Mouse (Mus musculus): ENCODE data around the gene Tns2. TPM values are rescaled to one million over a fixed set of nuclear protein-coding genes. Genes with fewer than 3 reads are reported as not detected.

Gene Tns2
- total RNA-seq, 2 experiments from 2014 or later: 13.8 to 18.2 TPM

DNA sequence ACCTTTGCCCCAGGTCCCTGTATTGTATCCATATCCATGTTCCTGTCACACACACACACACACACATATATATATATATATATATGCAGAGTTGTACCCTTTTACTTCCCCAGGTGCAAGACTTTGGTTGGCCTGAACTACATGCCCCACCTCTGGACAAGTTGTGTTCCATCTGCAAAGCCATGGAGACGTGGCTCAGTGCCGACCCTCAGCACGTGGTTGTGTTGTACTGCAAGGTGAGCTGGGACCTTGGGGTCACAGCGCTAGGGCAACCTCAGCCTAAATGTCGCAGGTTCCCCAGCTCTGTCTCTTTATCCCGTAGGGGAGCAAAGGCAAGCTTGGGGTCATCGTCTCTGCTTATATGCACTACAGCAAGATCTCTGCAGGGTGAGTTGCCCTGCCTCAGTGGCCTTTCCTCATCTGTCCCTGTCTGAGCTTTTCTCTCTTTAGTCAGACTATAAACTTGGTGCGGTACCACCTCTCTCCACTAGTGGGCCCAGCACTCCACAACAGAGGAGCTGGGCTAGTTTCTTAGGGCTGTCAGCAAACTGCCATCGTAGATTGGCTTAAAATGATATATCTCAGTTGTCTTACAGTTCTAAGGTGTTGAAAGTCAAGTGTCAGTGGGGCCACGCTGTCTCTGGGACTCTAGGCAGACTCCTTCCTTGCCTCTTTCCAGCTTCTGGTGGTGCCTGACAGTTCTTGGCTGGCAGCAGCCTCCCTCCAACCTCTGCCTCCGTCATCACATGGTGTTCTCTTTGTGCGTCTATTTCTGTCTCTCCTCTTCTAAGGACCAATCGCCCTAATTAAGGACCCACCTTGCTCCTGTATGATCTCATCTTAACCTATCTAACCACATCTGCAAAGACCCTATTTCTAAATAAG lies 7.7 kb downstream of the Tns2 start:
- DNase-seq (ENCODE audit: low spot score in 2 of 2): peak in 1 of 2 experiments; percentile 82

DNA sequence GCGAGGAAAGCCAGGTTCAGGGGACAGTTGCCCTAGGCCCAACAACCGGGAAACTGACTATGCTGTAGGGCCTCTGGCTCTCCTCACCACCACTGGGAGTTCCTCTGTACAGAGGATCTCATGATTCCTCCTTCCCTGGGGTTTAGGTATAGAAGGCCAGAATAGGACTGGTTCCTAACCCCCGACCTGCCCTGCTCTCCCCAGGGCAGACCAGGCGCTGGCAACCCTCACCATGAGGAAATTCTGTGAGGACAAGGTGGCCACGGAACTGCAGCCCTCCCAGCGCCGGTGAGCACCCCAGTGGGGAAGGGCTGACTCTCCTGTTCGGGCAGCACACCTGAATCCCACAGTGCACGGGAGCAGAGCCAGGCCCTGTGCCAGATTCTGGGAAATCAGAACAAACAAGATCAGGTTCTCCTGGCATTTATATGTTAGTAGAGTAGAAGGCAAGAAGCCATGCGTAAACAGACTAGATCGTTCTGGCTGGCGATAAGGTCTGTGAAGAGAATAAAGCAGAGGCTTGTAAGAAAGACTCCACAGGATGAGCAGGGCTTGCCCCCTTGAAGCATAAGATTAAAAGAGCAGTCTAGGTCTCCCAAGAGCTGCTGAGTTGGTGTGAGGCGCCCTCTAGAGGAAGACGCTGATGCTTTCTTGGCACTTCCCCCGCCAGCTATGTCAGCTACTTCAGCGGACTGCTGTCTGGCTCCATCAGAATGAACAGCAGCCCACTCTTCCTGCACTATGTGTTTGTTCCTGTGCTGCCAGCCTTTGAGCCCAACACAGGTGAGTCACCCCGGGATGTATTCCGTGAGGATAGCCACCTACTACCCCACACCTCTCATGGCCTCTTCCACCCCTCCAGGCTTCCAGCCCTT lies 8.7 kb downstream of the Tns2 start:
- peak; percentile 75 to 89 for DNase-seq (ENCODE audit: low spot score in 2 of 2)

- DNase-seq (ENCODE audit: low spot score in 2 of 2): no peak
Observed at GRCm38 (mm10) chr15:102110271-102110670, 10.1 kb downstream of the Tns2 start.

DNA sequence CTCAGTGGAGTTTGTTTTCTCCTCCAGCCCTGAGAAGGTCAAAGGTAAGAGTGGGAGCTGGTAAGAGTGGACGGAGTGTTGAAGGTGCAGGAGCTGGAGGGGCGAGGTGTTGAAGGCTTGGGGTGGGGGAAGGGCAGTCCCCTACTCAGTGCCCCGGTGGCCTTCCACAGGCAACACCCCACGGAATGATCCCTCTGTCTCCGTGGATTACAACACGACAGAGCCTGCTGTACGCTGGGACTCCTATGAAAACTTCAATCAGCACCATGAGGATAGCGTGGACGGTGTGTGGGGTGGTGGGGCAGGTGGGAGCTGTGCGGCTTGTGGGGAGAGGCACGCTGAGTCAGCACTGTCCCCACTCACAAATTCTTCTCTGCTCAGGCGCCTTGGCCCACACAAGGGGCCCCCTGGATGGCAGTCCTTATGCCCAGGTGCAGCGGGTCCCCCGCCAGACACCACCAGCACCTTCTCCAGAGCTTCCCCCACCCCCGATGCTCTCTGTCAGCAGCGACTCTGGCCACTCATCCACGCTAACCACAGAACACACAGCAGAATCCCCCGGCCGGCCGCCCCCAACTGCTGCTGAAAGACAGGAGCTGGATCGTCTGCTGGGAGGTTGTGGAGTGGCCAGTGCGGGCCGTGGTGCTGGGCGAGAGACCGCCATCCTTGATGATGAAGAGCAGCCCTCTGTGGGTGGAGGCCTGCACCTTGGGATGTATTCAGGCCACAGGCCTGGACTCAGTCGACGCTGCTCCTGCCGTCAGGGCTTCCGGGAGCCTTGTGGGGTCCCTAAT lies 10.7 kb downstream of the Tns2 start:
- no peak for DNase-seq (ENCODE audit: low spot score in 2 of 2)

DNA sequence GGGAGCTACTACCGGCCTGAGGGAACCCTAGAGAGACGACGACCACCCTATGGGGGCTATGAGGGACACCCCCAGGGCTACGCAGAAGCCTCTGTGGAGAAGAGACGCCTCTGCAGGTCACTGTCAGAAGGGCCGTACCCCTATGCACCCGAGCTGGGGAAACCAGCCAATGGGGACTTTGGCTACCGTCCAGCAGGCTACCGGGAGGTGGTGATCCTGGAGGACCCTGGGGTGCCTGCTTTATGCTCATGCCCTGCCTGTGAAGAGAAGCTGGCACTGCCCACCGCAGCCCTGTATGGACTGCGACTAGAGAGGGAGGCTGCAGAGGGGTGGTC lies 11.2 kb downstream of the Tns2 start:
- no peak for DNase-seq (ENCODE audit: low spot score in 2 of 2)

DNA sequence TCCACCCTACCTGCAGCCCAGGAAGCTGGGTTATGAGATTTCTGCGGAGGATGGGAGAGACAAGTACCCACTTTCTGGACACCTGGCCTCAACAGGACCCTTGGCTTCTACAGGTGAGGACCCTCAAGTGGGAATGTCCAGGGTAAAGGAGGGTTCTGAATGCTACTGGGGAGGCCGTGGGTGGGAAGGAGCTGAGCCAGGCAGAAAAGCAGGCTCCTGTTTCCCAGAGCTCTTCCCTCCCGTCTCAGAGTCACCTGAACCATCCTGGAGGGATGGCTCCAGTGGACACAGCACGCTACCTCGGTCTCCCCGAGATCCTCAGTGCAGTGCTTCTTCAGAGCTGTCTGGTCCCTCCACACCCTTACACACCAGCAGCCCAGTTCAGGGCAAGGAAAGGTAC lies 12.0 kb downstream of the Tns2 start:
- no peak for DNase-seq (ENCODE audit: low spot score in 2 of 2)

DNA sequence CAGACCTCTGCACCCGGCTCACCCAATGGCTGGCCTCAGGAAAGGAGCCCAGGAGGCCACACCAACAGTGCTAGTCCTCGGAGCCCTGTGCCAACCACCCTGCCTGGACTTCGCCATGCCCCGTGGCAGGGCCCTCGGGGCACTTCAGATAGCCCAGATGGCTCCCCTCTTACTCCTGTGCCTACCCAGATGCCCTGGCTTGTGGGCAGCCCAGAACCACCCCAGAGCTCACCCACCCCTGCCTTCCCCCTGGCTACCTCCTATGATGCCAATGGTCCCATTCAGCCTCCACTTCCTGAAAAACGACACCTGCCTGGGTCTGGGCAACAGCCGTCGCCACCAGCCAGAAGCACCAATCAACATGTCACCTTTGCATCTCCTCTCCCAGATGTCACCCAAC lies 12.6 kb downstream of the Tns2 start:
- DNase-seq (ENCODE audit: low spot score in 2 of 2): no peak

- DNase-seq (ENCODE audit: low spot score in 2 of 2): no peak
Observed at GRCm38 (mm10) chr15:102113674-102114073, 13.5 kb downstream of the Tns2 start.

DNA sequence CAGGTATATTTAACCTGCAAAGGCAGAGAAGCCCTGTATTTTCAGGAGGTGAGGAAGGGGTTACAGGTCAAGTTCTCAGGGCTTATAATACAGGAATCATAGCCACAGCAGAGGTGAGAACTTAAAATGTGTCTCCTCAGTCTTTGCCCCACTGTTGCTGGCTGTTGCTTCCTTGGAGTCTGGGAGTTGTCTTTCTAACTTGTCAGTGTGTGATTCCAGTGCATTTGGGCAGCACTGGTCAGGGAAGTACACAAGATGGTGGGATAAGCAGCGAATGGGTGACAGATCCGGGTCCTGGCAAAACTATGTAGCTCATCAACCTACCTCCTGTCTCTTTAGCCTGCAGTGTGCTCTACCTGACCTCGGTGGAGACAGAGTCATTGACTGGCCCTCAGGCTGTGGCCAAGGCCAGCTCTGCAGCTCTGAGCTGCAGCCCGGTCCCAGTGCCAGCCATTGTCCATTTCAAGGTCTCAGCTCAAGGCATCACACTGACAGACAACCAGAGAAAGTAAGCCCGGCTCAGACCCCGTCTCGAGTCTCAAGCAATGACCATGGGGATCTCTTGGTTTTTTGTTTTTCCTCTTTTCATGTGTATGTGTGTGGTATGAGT lies 14.5 kb downstream of the Tns2 start:
- DNase-seq (ENCODE audit: low spot score in 2 of 2): no peak

- no peak for DNase-seq (ENCODE audit: low spot score in 2 of 2)
Observed at GRCm38 (mm10) chr15:102115731-102116231, 15.6 kb downstream of the Tns2 start.

DNA sequence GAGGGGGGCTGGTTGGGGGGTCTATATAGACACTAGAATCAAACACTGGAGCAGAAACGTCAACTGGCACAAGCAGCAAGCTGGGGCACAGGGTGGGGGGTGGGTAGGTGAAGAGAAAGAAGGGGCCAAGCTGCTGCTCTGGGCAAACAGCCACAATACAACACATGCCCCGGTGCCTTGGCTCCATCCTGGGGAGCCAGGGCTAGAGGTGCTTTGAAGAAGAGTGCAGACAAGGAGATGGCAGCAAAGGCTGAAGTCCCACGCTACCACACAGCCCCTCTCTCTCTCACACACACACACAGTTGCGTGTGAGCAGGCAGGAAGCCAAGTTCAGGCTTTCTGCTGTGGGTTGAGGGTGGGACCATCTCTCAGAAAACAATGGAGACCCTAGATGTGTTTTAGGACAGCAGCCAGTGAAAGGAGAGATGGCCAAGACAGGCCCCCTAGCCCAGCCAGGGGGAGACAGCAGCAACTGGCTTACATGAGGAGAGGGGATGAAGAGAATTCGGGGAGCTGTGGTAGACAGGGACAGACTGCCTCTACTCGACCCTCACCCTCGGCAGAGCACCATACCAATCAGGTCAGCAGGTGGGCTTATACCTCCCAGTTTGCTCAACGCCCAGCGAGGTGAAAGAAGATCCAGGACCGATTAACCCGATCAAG lies 16.7 kb downstream of the Tns2 start:
- no peak for DNase-seq (ENCODE audit: low spot score in 2 of 2)

GRCm38 (mm10) chr15:102117461-102118443 lies 17.5 kb downstream of the Tns2 start:
- no peak for DNase-seq (ENCODE audit: low spot score in 2 of 2)

DNA sequence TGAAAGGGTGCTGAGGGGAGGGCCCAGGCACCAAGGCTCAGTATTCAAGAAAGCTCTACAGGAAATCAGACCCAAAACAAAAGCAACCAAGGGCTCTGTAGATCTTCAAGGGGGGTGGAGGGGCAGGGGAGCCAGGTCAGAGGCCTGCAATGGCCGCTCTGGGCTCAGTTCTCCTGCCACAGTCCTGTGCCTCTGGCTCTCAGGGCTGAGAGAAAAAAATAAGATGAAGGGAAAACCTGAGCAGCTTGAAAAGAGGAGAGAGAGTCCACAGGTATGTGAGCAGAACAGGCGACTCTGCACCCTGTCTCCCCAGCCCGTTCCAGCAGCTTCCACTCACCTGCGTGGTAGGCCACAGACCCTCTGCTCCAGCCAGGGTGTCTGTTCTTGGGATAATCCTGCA lies 18.4 kb downstream of the Tns2 start:
- no peak for DNase-seq (ENCODE audit: low spot score in 2 of 2)

GRCm38 (mm10) chr15:102119121-102119830 lies 19.1 kb downstream of the Tns2 start:
- DNase-seq (ENCODE audit: low spot score in 2 of 2): no peak

- DNase-seq (ENCODE audit: low spot score in 2 of 2): no peak
Observed at GRCm38 (mm10) chr15:102119831-102120170, 19.6 kb downstream of the Tns2 start.

DNA sequence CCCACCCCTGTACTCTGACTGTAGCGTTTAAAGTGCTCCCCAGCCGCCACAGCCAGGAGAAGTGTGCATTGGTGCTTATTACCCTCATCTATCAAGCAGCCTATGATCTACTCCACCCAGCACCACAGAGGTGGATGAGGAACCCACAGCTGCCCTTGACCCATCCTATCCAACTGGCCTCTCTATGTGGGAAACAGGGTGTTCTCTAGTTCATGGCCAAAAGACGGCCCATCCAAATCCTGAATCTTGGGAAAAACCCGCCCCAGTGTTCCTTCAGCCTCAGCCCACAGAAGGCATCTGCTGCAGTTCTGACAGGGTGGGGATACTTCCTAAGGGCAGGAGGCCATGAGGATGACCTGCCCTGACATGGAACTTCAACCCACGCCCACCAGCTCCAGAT lies 20.3 kb downstream of the Tns2 start:
- DNase-seq (ENCODE audit: low spot score in 2 of 2): no peak

DNA sequence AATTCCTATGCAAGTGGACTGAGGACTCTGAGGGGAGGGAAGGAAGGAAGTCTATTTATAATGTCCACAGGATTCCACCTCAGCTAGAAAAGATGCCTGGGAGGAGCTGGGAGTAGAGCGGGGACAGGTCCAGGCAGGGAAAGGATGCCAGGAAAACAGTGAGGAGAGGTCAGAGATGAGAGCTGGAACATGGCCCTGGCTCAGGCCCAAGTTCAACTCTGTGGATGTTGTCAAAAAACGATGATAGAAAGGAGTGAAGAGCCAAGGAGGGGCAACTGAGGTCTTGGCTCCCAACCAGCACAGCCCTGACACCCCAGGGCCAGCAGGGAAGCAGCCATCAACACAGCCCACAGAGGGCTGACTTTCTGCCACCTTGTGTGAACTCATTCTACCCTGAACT lies 26.1 kb downstream of the Tns2 start:
- DNase-seq (ENCODE audit: low spot score in 2 of 2): no peak

DNA sequence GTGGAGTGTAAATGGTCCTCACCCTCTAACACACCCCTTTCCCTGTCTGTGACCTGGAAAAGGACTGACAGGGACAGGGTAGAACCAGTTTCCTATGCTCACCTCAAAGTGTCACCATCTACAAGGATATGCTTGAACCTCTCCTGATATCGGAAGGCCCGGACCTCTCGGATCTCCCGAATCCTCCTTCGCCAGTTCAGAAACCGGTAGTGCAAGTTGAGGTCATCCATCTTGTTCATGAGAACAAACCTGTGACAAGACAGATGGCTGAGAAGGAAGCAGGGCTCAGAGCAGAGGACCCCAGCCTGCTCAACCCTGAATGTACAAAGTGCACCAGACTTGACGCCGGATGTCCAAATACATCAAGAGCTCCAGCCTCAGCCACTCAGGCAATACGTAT lies 33.1 kb downstream of the Tns2 start:
- DNase-seq (ENCODE audit: low spot score in 2 of 2): no peak

DNA sequence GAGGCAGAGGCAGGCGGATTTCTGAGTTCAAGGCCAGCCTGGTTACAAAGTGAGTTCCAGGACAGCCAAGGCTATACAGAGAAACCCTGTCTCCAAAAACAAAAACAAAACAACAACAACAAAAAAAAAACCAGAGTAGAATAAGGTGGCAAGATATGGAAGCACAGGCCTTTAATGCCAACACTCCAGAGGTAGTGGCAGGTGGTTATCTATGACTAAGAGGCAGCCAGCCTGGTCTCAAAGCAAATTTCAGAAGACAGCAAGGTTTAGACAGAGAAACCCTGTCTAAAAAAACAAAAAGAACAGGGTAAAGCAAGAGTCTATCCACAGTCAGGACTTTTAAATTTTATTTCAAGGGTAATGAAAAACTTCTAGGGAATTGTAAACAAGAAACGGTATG lies 34.5 kb downstream of the Tns2 start:
- no peak for DNase-seq (ENCODE audit: low spot score in 2 of 2)
